Mouse (Mus musculus) cerebellum, postnatal 4 days (tissue): ENCODE results near the gene Ndufaf3.
A peak's percentile ranks its signal among the peaks of the same experiment; 100 is the strongest.

Experiments used
- DNase-seq, 2 experiments: peaks; one replicate each; pipeline ENCODE4 v3.0.0; 2022; ENCODE audit warnings: low spot score in 2 of 2, mixed read lengths in 1 of 2

Ndufaf3 gene

GRCm38 (mm10) chr9:108517931-108518332, 49.3 kb downstream of the Ndufaf3 start:
- DNase-seq = no peak

GRCm38 (mm10) chr9:108517253-108517930, 49.8 kb downstream of the Ndufaf3 start:
- peak; percentile 62 to 90 for DNase-seq

GRCm38 (mm10) chr9:108516380-108517251, 50.6 kb downstream of the Ndufaf3 start, which contains the start of gene Qrich1:
Gene Qrich1, plus strand, starts transcription at chr9:108516806.
- peak; percentile 84 to 94 for DNase-seq
